ENCODE assay signal across 10 mouse cellular contexts in the genomic region with DNA sequence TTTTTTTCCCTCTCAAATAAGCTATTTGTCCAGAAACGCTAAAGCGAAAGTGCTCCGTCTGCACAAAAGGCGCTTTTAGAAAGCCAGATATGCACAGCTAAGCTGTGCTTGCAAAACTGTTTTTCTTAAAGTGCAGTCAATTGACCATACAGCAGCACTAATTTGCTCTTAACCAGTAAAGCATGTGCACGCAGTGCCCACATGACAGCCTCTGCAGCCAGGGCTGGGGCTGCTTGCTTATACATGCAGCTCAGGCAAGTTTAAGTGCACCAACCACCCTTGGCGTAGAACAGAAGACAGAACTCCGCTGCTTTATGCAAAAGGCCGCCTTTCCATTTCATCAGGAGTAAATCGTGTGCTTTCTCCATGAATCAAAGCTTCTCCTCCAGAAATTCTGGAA.
DNase-seq lines count a peak whose midpoint lies in the region; ATAC-seq and TF ChIP-seq lines count a peak whose summit lies in the region.
"Had no signal": no experiment of that assay in that cellular context is flagged by ENCODE, and none has a peak within 500 bp of the region (broad histone marks: within the 10 kb centered on the region; RNA-seq: fewer than 3 reads in every experiment).

No protein-coding gene starts in this region.

- peak overlapping the region; percentile 26; the same call in 1 of the 2 replicates for H3K4me3 ChIP-seq in layer of hippocampus, adult 2 months
- H3K4me3 ChIP-seq in forebrain, embryonic 15.5 days = 0 out of 2 replicates have a peak overlapping the region, but pooled peaks have one; percentile 14
- H3K4me3 ChIP-seq in stomach, postnatal 0 days (ENCODE audit: low read depth, low read length) = no peak overlapping the region
- H3K4me3 ChIP-seq: stomach, embryonic 15.5 days had no signal

- H3K4me2 ChIP-seq in forebrain, embryonic 15.5 days (replicated peaks) = peak overlapping the region; percentile 28
- H3K4me2 ChIP-seq in stomach, postnatal 0 days (replicated peaks; ENCODE audit: low read depth) = no peak overlapping the region
- H3K4me2 ChIP-seq: stomach, embryonic 15.5 days had no signal

- no peaks in the 10 kb centered on the region for H3K36me3 ChIP-seq in forebrain, embryonic 15.5 days
- no peaks in the 10 kb centered on the region for H3K36me3 ChIP-seq in stomach, postnatal 0 days (ENCODE audit: control insufficient read depth, insufficient read depth, low read length)
- H3K36me3 ChIP-seq: stomach, embryonic 15.5 days had no signal

- TF ChIP-seq EP300 in stomach, postnatal 0 days (optimal IDR thresholded peaks at IDR 0.05) = no peak

- H3K9me3 ChIP-seq in forebrain, embryonic 15.5 days = no peaks in the 10 kb centered on the region
- H3K9me3 ChIP-seq in stomach, postnatal 0 days (ENCODE audit: control insufficient read depth, low read length) = no peaks in the 10 kb centered on the region
- H3K9me3 ChIP-seq: stomach, embryonic 15.5 days had no signal

- intact Hi-C loops in left cerebral cortex, postnatal 36 days (cut with DNase I) = no loop called here

- H3K9ac ChIP-seq in forebrain, embryonic 15.5 days (replicated peaks) = no peak overlapping the region
- no peak overlapping the region for H3K9ac ChIP-seq in stomach, postnatal 0 days (ENCODE audit: low read length)
- H3K9ac ChIP-seq: stomach, embryonic 15.5 days had no signal

- TF ChIP-seq CTCF in layer of hippocampus, adult 2 months (conservative IDR thresholded peaks at IDR 0.05) = no peak
- TF ChIP-seq CTCF in stomach, postnatal 0 days (IDR thresholded peaks at IDR 0.05; ENCODE audit: low read depth) = no peak

- no peaks in the 10 kb centered on the region for H3K27me3 ChIP-seq in forebrain, embryonic 15.5 days
- H3K27me3 ChIP-seq in stomach, postnatal 0 days (ENCODE audit: control insufficient read depth, insufficient read depth, low read length) = no peaks in the 10 kb centered on the region
- H3K27me3 ChIP-seq: stomach, embryonic 15.5 days had no signal

- WGBS in forebrain, embryonic 15.5 days = 26% methylated on average over 9 of the region's 9 CpGs
- WGBS in stomach, postnatal 0 days = 68% methylated on average over 9 of the region's 9 CpGs

- peak; percentile 94 for ATAC-seq in forebrain, embryonic 15.5 days (replicated peaks)
- no peak for ATAC-seq in activated CD4-positive, CD25-positive, alpha-beta regulatory T cell, adult 4 months
- no peak for ATAC-seq in stomach, postnatal 0 days (ENCODE audit: low FRiP score, low TSS enrichment)

- peaks cover 7% of the 10 kb centered on the region for H3K4me1 ChIP-seq in forebrain, embryonic 15.5 days
- H3K4me1 ChIP-seq in stomach, postnatal 0 days (replicated peaks; ENCODE audit: control insufficient read depth, insufficient read depth) = no peaks in the 10 kb centered on the region
- H3K4me1 ChIP-seq: stomach, embryonic 15.5 days had no signal

- DNase-seq in layer of hippocampus, adult 2 months (ENCODE audit: low spot score in 2 of 2) = no peak
- DNase-seq in layer of hippocampus, adult 9-10 months (ENCODE audit: low spot score) = no peak
- peak; percentile 5 to 7 for DNase-seq in left cerebral cortex, postnatal 36 days (ENCODE audit: low spot score in 2 of 2)
- DNase-seq in right cerebral cortex, adult 2 months (ENCODE audit: low spot score in 2 of 2) = peak; percentile 7 to 17
- no peak for DNase-seq in heart, adult 11 months
- DNase-seq in stomach, postnatal 0 days (ENCODE audit: low spot score) = no peak
- DNase-seq: cerebellum, adult 11 months had no signal

- no peak overlapping the region for H3K27ac ChIP-seq in layer of hippocampus, adult 2 months
- no peak overlapping the region for H3K27ac ChIP-seq in forebrain, embryonic 15.5 days (replicated peaks)
- no peak overlapping the region for H3K27ac ChIP-seq in stomach, postnatal 0 days (replicated peaks)
- H3K27ac ChIP-seq: stomach, embryonic 15.5 days had no signal

Comparison
In these comparisons a context has a peak if more than half of its experiments do, and no peak if none do; other contexts are left out.
1. DNase-seq: peak in left cerebral cortex, postnatal 36 days (2 of 2) and right cerebral cortex, adult 2 months (2 of 2); none in layer of hippocampus, adult 2 months (0 of 2), layer of hippocampus, adult 9-10 months (single experiment), heart, adult 11 months (single experiment) and stomach, postnatal 0 days (single experiment).